Mouse (Mus musculus) adrenal gland, adult 18-20 months (tissue): ENCODE results near the gene Defb45. TPM values are rescaled to one million over a fixed set of nuclear protein-coding genes. Genes with fewer than 3 reads are reported as not detected.

Experiments used
- DNase-seq, 2 experiments: peaks; one replicate each; pipeline ENCODE4 v3.0.0; 2021 to 2022; ENCODE audit warnings: low spot score in 2 of 2
- total RNA-seq, 2 experiments: library from RNA; stranded (reverse); gene quantifications; 1 replicate in 1 of 2; 2 replicates in 1 of 2; pipeline ENCODE4 v1.2.3; 2021

Gene Defb45
- total RNA-seq, 2 experiments from 2014 or later = not detected

- DNase-seq = no peak
These were observed 9.5 kb upstream of the Defb45 start for GRCm38 (mm10) chr2:152608719-152609118.

- DNase-seq = no peak
These were observed 8.5 kb upstream of the Defb45 start for GRCm38 (mm10) chr2:152607746-152608145.

GRCm38 (mm10) chr2:152604057-152604456 lies 4.9 kb upstream of the Defb45 start, which contains the start of gene Defb36:
TSS of gene Defb36 (plus strand) at chr2:152604327.
- DNase-seq = peak; percentile 70

GRCm38 (mm10) chr2:152601275-152601960 lies 2.2 kb upstream of the Defb45 start:
- DNase-seq = no peak

GRCm38 (mm10) chr2:152600076-152600475 lies 877 bp upstream of the Defb45 start:
- DNase-seq = peak in 1 of 2 experiments; percentile 12

- DNase-seq = no peak
These were observed 10.2 kb downstream of the Defb45 start for GRCm38 (mm10) chr2:152589021-152589420.

- no peak for DNase-seq
These were observed 10.7 kb downstream of the Defb45 start for GRCm38 (mm10) chr2:152588450-152588849.

GRCm38 (mm10) chr2:152586926-152587560 lies 12.2 kb downstream of the Defb45 start:
- peak in 1 of 2 experiments; percentile 31 for DNase-seq

GRCm38 (mm10) chr2:152580612-152581011 lies 18.6 kb downstream of the Defb45 start:
- no peak for DNase-seq

GRCm38 (mm10) chr2:152580107-152580506 lies 19.1 kb downstream of the Defb45 start, which contains the start of gene Defb19:
TSS of gene Defb19 (minus strand) at chr2:152580312.
- no peak for DNase-seq

GRCm38 (mm10) chr2:152573484-152573883 lies 25.7 kb downstream of the Defb45 start:
- no peak for DNase-seq

GRCm38 (mm10) chr2:152572114-152572794 lies 26.9 kb downstream of the Defb45 start, which contains the start of gene Defb21:
TSS of gene Defb21 (plus strand) at chr2:152572744.
- no peak for DNase-seq

GRCm38 (mm10) chr2:152570313-152570712 lies 28.9 kb downstream of the Defb45 start:
- DNase-seq = no peak

- DNase-seq = no peak
These were observed 29.3 kb downstream of the Defb45 start for GRCm38 (mm10) chr2:152569881-152570280.

- DNase-seq = no peak
These were observed 30.2 kb downstream of the Defb45 start, which contains the start of gene Gm17416 for GRCm38 (mm10) chr2:152569038-152569437. TSS of gene Gm17416 (plus strand) at chr2:152569338.

- DNase-seq = no peak
These were observed 42.5 kb downstream of the Defb45 start for GRCm38 (mm10) chr2:152556655-152557054.

GRCm38 (mm10) chr2:152553774-152554423 lies 45.3 kb downstream of the Defb45 start:
- peak; percentile 53 to 64 for DNase-seq

GRCm38 (mm10) chr2:152548124-152548523 lies 51.1 kb downstream of the Defb45 start:
- DNase-seq = no peak

- peak; percentile 24 to 29 for DNase-seq
These were observed 54.5 kb downstream of the Defb45 start for GRCm38 (mm10) chr2:152544691-152545090.

- DNase-seq = no peak
These were observed 55.7 kb downstream of the Defb45 start for GRCm38 (mm10) chr2:152543478-152543877.
